10 mouse cellular contexts compared by ENCODE assay signal in genomic region chrX:47292548-47293147, GRCm38 (mm10).
DNase-seq lines count a peak whose midpoint lies in the region; ATAC-seq lines count a peak whose summit lies in the region.
"Had no signal": no experiment of that assay in that cellular context is flagged by ENCODE, and none has a peak within 500 bp of the region (broad histone marks: within the 10 kb centered on the region; RNA-seq: fewer than 3 reads in every experiment).

No protein-coding gene starts in this region.

- no peaks in the 10 kb centered on the region for H3K36me3 ChIP-seq in hindbrain, embryonic 11.5 days (ENCODE audit: control insufficient read depth, insufficient read depth, low read length)
- no peaks in the 10 kb centered on the region for H3K36me3 ChIP-seq in limb, embryonic 13.5 days
- H3K36me3 ChIP-seq: G1E had no signal

- H3K9ac ChIP-seq in hindbrain, embryonic 11.5 days (ENCODE audit: low read depth, low read length), result no peak overlapping the region
- no peak overlapping the region for H3K9ac ChIP-seq in limb, embryonic 13.5 days

- no peaks in the 10 kb centered on the region for H3K4me1 ChIP-seq in hindbrain, embryonic 11.5 days (replicated peaks; ENCODE audit: control insufficient read depth, insufficient read depth, low read length)
- 0 out of 2 replicates have a peak, but pooled peaks cover 2% of the 10 kb centered on the region for H3K4me1 ChIP-seq in limb, embryonic 13.5 days

- H3K27ac ChIP-seq in hindbrain, embryonic 11.5 days (ENCODE audit: low read depth, low read length), result no peak overlapping the region
- H3K27ac ChIP-seq in limb, embryonic 13.5 days, result no peak overlapping the region
- H3K27ac ChIP-seq: macrophage had no signal

- H3K9me3 ChIP-seq in hindbrain, embryonic 11.5 days (ENCODE audit: control insufficient read depth, low read length), result no peaks in the 10 kb centered on the region
- no peaks in the 10 kb centered on the region for H3K9me3 ChIP-seq in limb, embryonic 13.5 days
- H3K9me3 ChIP-seq: G1E had no signal

- ATAC-seq in hindbrain, embryonic 11.5 days (ENCODE audit: low FRiP score), result peak; percentile 85
- 0 out of 2 replicates have a peak, but pooled peaks have one; percentile 54 for ATAC-seq in limb, embryonic 13.5 days (ENCODE audit: low FRiP score, low read depth)

- intact Hi-C loops in gastrocnemius, postnatal 14 days (cut with DNase I; ENCODE audit: low total_unique reads), result no loop called here

- no peak overlapping the region for H3K4me2 ChIP-seq in hindbrain, embryonic 11.5 days (replicated peaks; ENCODE audit: low read depth, low read length)
- H3K4me2 ChIP-seq in limb, embryonic 13.5 days (replicated peaks), result no peak overlapping the region

- peak; percentile 4 for DNase-seq in gastrocnemius, postnatal 14 days
- DNase-seq in gastrocnemius, postnatal 25 days, result no peak
- peak; percentile 11 for DNase-seq in thymus, postnatal 4 days
- no peak for DNase-seq in thymus, adult 18-20 months
- peak; percentile 59 for DNase-seq in hindbrain, embryonic 11.5 days (ENCODE audit: low spot score)
- peak; percentile 28 for DNase-seq in right cerebral cortex, postnatal 4 days
- no peak for DNase-seq in adrenal gland, postnatal 4 days (ENCODE audit: low spot score in 2 of 2)

- no peaks in the 10 kb centered on the region for H3K27me3 ChIP-seq in hindbrain, embryonic 11.5 days (ENCODE audit: control insufficient read depth, insufficient read depth, low read length)
- H3K27me3 ChIP-seq in limb, embryonic 13.5 days, result no peaks in the 10 kb centered on the region

- H3K4me3 ChIP-seq in hindbrain, embryonic 11.5 days (ENCODE audit: low read depth, low read length), result no peak overlapping the region
- H3K4me3 ChIP-seq in limb, embryonic 13.5 days, result no peak overlapping the region

Comparison
In these comparisons a context has a peak if more than half of its experiments do, and no peak if none do; other contexts are left out.
1. DNase-seq: peak in gastrocnemius, postnatal 14 days (single experiment), thymus, postnatal 4 days (single experiment), hindbrain, embryonic 11.5 days (single experiment) and right cerebral cortex, postnatal 4 days (single experiment); none in gastrocnemius, postnatal 25 days (single experiment), thymus, adult 18-20 months (0 of 2) and adrenal gland, postnatal 4 days (0 of 2).